Mouse (Mus musculus) myocyte (in vitro differentiated cells): ENCODE results near the gene Ttc29. TPM values are rescaled to one million over a fixed set of nuclear protein-coding genes. Genes with fewer than 3 reads are reported as not detected.

Experiments used
- H3K27me3 ChIP-seq: one replicate; pipeline ENCODE4 v1.6.1; 2011; ENCODE audit not compliant: control insufficient read depth, insufficient read depth, insufficient read length
- H3K36me3 ChIP-seq: one replicate; pipeline ENCODE4 v1.6.1; 2011; ENCODE audit not compliant: control insufficient read depth, insufficient read depth
- H3K4me2 ChIP-seq: one replicate; pipeline ENCODE4 v1.6.1; 2011; ENCODE audit warnings: low read depth, control low read depth
- H3K4me3 ChIP-seq: one replicate; pipeline ENCODE4 v1.5.1; 2011; ENCODE audit warnings: mild to moderate bottlenecking, control low read depth, moderate library complexity
- H3K79me2 ChIP-seq: one replicate; pipeline ENCODE4 v1.6.1; 2011; ENCODE audit not compliant: control insufficient read depth, insufficient read depth
- H3ac ChIP-seq: one replicate; pipeline ENCODE4 v1.6.1; 2011; ENCODE audit not compliant: control insufficient read depth, insufficient read length
- CEBPB ChIP-seq: IDR thresholded peaks from 2 replicates; pipeline ENCODE4 v1.6.1; 2011; ENCODE audit warnings: mild to moderate bottlenecking, moderate library complexity; ENCODE audit not compliant: poor library complexity, insufficient read depth, severe bottlenecking
- E2F4 ChIP-seq: IDR thresholded peaks from one replicate; pipeline ENCODE4 v1.6.1; 2011; ENCODE audit warnings: mild to moderate bottlenecking, control low read depth, moderate library complexity; ENCODE audit not compliant: insufficient read depth
- MAX ChIP-seq: IDR thresholded peaks from one replicate; pipeline ENCODE4 v1.6.1; 2011; ENCODE audit warnings: low read depth, mild to moderate bottlenecking, control low read depth
- MYOD1 ChIP-seq, 3 experiments: IDR thresholded peaks; one replicate each; pipeline ENCODE4 v1.6.1; 2011; ENCODE audit warnings: control low read depth in 2 of 3, low read depth in 2 of 3, mild to moderate bottlenecking in 2 of 3, moderate library complexity in 1 of 3; ENCODE audit not compliant: insufficient read length in 2 of 3, control insufficient read depth in 1 of 3
- MYOG ChIP-seq, 3 experiments: IDR thresholded peaks; one replicate each; pipeline ENCODE4 v1.6.1; 2011; ENCODE audit warnings: control low read depth in 2 of 3, low read depth in 2 of 3, mild to moderate bottlenecking in 2 of 3; ENCODE audit not compliant: insufficient read length in 2 of 3, control insufficient read depth in 1 of 3, insufficient read depth in 1 of 3
- POLR2A ChIP-seq: IDR thresholded peaks from one replicate; pipeline ENCODE4 v1.6.1; 2011; ENCODE audit warnings: low read depth, mild to moderate bottlenecking, control low read depth, moderate library complexity; ENCODE audit not compliant: insufficient read length
- POLR2AphosphoS2 ChIP-seq: IDR thresholded peaks from one replicate; pipeline ENCODE4 v1.6.1; 2011; ENCODE audit warnings: low read depth, control low read depth; ENCODE audit not compliant: insufficient read length
- REST ChIP-seq: IDR thresholded peaks from one replicate; pipeline ENCODE4 v1.6.1; 2011; ENCODE audit warnings: mild to moderate bottlenecking, control low read depth, moderate library complexity; ENCODE audit not compliant: insufficient read depth, insufficient read length
- SRF ChIP-seq: IDR thresholded peaks from one replicate; pipeline ENCODE4 v1.6.1; 2011; ENCODE audit warnings: low read depth; ENCODE audit not compliant: control insufficient read depth, insufficient read length
- TCF12 ChIP-seq: IDR thresholded peaks from one replicate; pipeline ENCODE4 v1.6.1; 2011; ENCODE audit warnings: mild to moderate bottlenecking, control low read depth; ENCODE audit not compliant: poor library complexity, insufficient read depth, severe bottlenecking
- TCF3 ChIP-seq: IDR thresholded peaks from one replicate; pipeline ENCODE4 v1.6.1; 2011; ENCODE audit warnings: low read depth, control low read depth; ENCODE audit not compliant: insufficient read length
- USF1 ChIP-seq: IDR thresholded peaks from one replicate; pipeline ENCODE4 v1.6.1; 2011; ENCODE audit warnings: low read depth, mild to moderate bottlenecking, control low read depth, moderate library complexity
- polyA plus RNA-seq: library from polyadenylated mRNA; unstranded; fragments of >200 nt; fragmentation: generic; extraction: Trizol; gene quantifications from one replicate; pipeline ENCODE4 v1.2.1, GENCODE M21; 2012; ENCODE audit warnings: missing spikeins

Gene Ttc29
- polyA plus RNA-seq, 1 experiment: not detected

GRCm38 (mm10) chr8:78278598-78278997 lies 65.5 kb downstream of the Ttc29 start:
- Histone ChIP-seq H3K79me2 (no peaks in the 10 kb centered on the region), H3ac (no peak overlapping the region), H3K4me3 (no peak overlapping the region), H3K4me2 (no peak overlapping the region), H3K27me3 (no peaks in the 10 kb centered on the region), H3K36me3 (no peaks in the 10 kb centered on the region)
- TF ChIP-seq MYOG (IDR thresholded peaks at IDR 0.05; ENCODE audit: control insufficient read depth in 1 of 3, insufficient read depth in 1 of 3, insufficient read length in 2 of 3, low read depth in 2 of 3): no peak
- no peak for TF ChIP-seq TCF3
- no peak for TF ChIP-seq REST
- no peak for TF ChIP-seq POLR2AphosphoS2
- no peak for TF ChIP-seq USF1
- no peak for TF ChIP-seq CEBPB
- TF ChIP-seq SRF: no peak
- TF ChIP-seq E2F4: no peak
- TF ChIP-seq MAX: no peak
- TF ChIP-seq POLR2A: no peak
- no peak for TF ChIP-seq MYOD1 (IDR thresholded peaks at IDR 0.05; ENCODE audit: control insufficient read depth in 1 of 3, insufficient read length in 2 of 3, low read depth in 2 of 3)
- TF ChIP-seq TCF12: no peak

- no peak overlapping the region for H3K4me3 ChIP-seq
- H3K4me2 ChIP-seq: no peak overlapping the region
- no peak overlapping the region for H3ac ChIP-seq
- H3K79me2 ChIP-seq: no peaks in the 10 kb centered on the region
- TF ChIP-seq E2F4 (no peak), POLR2AphosphoS2 (no peak), MYOG (IDR thresholded peaks at IDR 0.05; ENCODE audit: control insufficient read depth in 1 of 3, insufficient read depth in 1 of 3, insufficient read length in 2 of 3, low read depth in 2 of 3) (no peak), SRF (no peak), MAX (no peak)
- no peaks in the 10 kb centered on the region for H3K27me3 ChIP-seq
- no peaks in the 10 kb centered on the region for H3K36me3 ChIP-seq
These were observed 71.7 kb downstream of the Ttc29 start for GRCm38 (mm10) chr8:78284805-78285204.

- Histone ChIP-seq H3K4me3 (no peak overlapping the region), H3K36me3 (no peaks in the 10 kb centered on the region), H3ac (no peak overlapping the region), H3K79me2 (no peaks in the 10 kb centered on the region), H3K27me3 (no peaks in the 10 kb centered on the region), H3K4me2 (no peak overlapping the region)
- no peak for TF ChIP-seq POLR2A
- no peak for TF ChIP-seq CEBPB
- TF ChIP-seq USF1: no peak
- TF ChIP-seq TCF12: no peak
- TF ChIP-seq MYOG (IDR thresholded peaks at IDR 0.05; ENCODE audit: control insufficient read depth in 1 of 3, insufficient read depth in 1 of 3, insufficient read length in 2 of 3, low read depth in 2 of 3): no peak
- TF ChIP-seq SRF: no peak
- no peak for TF ChIP-seq POLR2AphosphoS2
- no peak for TF ChIP-seq TCF3
- TF ChIP-seq E2F4: no peak
- no peak for TF ChIP-seq REST
- TF ChIP-seq MAX: no peak
- no peak for TF ChIP-seq MYOD1 (IDR thresholded peaks at IDR 0.05; ENCODE audit: control insufficient read depth in 1 of 3, insufficient read length in 2 of 3, low read depth in 2 of 3)
These were observed 72.3 kb downstream of the Ttc29 start for GRCm38 (mm10) chr8:78285366-78285765.

GRCm38 (mm10) chr8:78289374-78289971 lies 76.4 kb downstream of the Ttc29 start:
- Histone ChIP-seq H3K27me3 (no peaks in the 10 kb centered on the region), H3K4me2 (no peak overlapping the region), H3K36me3 (no peaks in the 10 kb centered on the region), H3ac (no peak overlapping the region), H3K79me2 (no peaks in the 10 kb centered on the region), H3K4me3 (no peak overlapping the region)
- TF ChIP-seq MYOD1 (IDR thresholded peaks at IDR 0.05; ENCODE audit: control insufficient read depth in 1 of 3, insufficient read length in 2 of 3, low read depth in 2 of 3): no peak
- TF ChIP-seq TCF3: no peak
- no peak for TF ChIP-seq REST
- no peak for TF ChIP-seq SRF
- no peak for TF ChIP-seq CEBPB
- TF ChIP-seq E2F4: no peak
- no peak for TF ChIP-seq USF1
- no peak for TF ChIP-seq POLR2AphosphoS2
- no peak for TF ChIP-seq MAX
- no peak for TF ChIP-seq POLR2A
- no peak for TF ChIP-seq TCF12
- no peak for TF ChIP-seq MYOG (IDR thresholded peaks at IDR 0.05; ENCODE audit: control insufficient read depth in 1 of 3, insufficient read depth in 1 of 3, insufficient read length in 2 of 3, low read depth in 2 of 3)

GRCm38 (mm10) chr8:78290274-78290673 lies 77.2 kb downstream of the Ttc29 start:
- TF ChIP-seq SRF (no peak), POLR2A (no peak), USF1 (no peak), REST (no peak), MAX (no peak), CEBPB (no peak), TCF12 (no peak), MYOG (IDR thresholded peaks at IDR 0.05; ENCODE audit: control insufficient read depth in 1 of 3, insufficient read depth in 1 of 3, insufficient read length in 2 of 3, low read depth in 2 of 3) (no peak), E2F4 (no peak), POLR2AphosphoS2 (no peak), MYOD1 (IDR thresholded peaks at IDR 0.05; ENCODE audit: control insufficient read depth in 1 of 3, insufficient read length in 2 of 3, low read depth in 2 of 3) (no peak), TCF3 (no peak)
- Histone ChIP-seq H3K36me3 (no peaks in the 10 kb centered on the region), H3K79me2 (no peaks in the 10 kb centered on the region), H3K4me3 (no peak overlapping the region), H3ac (no peak overlapping the region), H3K4me2 (no peak overlapping the region), H3K27me3 (no peaks in the 10 kb centered on the region)
